Mouse (Mus musculus): Measurements from ENCODE around the gene Nutf2.

DNA sequence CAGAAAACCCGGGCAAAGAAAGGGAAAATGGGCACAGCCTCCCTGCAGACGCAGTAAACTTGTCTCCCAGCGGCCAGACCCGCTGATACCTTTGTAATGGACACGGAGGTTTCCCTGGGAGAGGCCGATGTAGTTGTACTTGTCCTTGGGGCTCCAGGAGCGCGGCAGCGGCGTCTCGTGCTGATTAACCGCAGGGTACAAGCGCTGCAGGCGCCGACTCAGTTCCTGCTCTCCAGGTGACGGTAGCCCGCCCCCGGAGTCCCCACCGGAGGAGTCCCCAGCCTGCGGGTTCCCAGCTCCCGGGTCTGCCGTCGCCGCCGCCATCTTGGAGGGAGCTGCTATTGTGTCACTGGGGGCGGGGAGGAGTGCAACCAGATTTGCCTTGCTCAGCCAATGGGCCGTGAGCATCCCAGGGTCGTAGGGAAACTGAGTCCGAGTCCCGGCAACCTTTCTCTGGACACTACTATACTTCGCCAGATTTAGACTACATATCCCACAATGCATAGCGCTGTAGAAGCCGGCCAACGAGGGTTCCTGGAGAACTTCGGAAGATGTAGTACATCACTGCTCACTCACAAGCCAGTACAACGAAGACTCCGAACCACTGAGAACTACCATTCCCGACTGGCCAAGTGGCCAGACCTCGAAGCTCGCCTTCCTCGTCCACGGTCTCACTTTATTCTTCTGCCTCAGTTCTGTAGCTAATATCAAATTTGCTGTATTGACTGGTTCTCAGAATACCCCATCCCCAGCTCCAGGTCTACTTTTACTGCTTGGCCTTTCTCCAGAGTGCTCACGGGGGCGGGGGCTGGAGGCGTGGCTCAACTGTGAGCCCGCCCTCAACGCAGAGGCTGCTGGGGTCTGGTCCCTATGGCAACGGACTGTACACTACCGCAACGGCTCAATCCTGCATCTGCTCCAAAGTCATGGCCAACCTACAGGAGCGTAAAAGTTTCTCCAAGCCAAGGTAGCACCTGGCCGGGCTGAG, 33.2 kb upstream of the Nutf2 start, which contains the start of the genes Ranbp10 and Tsnaxip1:
- no peak for TF ChIP-seq CTCF (conservative IDR thresholded peaks at IDR 0.05; ENCODE audit: low read length)
- TF ChIP-seq NANOG (IDR thresholded peaks at IDR 0.05; ENCODE audit: borderline replicate concordance, low read length), result no peak
- TF ChIP-seq POU5F1 (IDR thresholded peaks at IDR 0.05; ENCODE audit: borderline replicate concordance, low read length), result no peak

All from E14TG2a.4 (cell line).